In the genomic region with DNA sequence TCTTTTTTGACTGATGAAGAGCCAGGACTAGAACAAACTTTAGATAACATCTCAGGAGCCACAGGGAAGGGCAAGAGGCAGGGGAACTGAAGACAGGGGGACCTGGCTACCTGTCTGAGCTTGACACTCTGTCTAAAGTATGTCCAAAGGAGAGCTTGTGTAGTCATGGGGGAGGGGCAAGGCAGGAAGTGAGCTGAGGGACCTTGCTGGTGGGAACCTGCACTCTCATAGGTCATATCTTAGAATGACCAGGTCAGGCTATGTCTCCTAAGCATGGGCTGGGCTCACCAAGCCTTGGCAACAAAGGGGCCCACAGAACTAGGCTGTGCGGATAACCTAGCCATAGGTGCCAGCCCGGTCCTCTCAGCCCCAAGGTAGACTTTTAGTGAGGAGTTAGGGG, we compare ENCODE assay signal across 27 mouse cellular contexts. TPM values are rescaled to one million over a fixed set of nuclear protein-coding genes. Genes with fewer than 3 reads are reported as not detected.
A peak's percentile ranks its signal among the peaks of the same experiment; 100 is the strongest.
DNase-seq lines count a peak whose midpoint lies in the region; ATAC-seq and TF ChIP-seq lines count a peak whose summit lies in the region.
"Had no signal": no experiment of that assay in that cellular context is flagged by ENCODE, and none has a peak within 500 bp of the region (broad histone marks: within the 10 kb centered on the region; RNA-seq: fewer than 3 reads in every experiment).

No protein-coding gene starts in this region.

- H3K4me2 ChIP-seq in kidney, embryonic 14.5 days (replicated peaks; ENCODE audit: low read depth, low read length), result no peak overlapping the region
- peak overlapping the region; percentile 79 for H3K4me2 ChIP-seq in liver, embryonic 14.5 days (ENCODE audit: low read depth)
- H3K4me2 ChIP-seq: hindbrain, embryonic 13.5 days; limb, embryonic 13.5 days; lung, embryonic 14.5 days; midbrain, embryonic 12.5 days had no signal

- ATAC-seq in kidney, embryonic 14.5 days (ENCODE audit: low FRiP score, low TSS enrichment), result no peak; the same call in 1 of the 2 replicates
- no peak for ATAC-seq in liver, embryonic 14.5 days (ENCODE audit: insufficient read depth)
- ATAC-seq: forebrain, postnatal 0 days had no signal

- peak overlapping the region; percentile 46; the same call in 1 of the 2 replicates for H3K27ac ChIP-seq in gastrocnemius, adult 2 months
- no peak overlapping the region for H3K27ac ChIP-seq in kidney, embryonic 14.5 days (ENCODE audit: low read depth, low read length)
- peak overlapping the region; percentile 86 for H3K27ac ChIP-seq in liver, embryonic 14.5 days
- H3K27ac ChIP-seq: hindbrain, embryonic 13.5 days; limb, embryonic 13.5 days; midbrain, embryonic 12.5 days had no signal

- DNase-seq in gastrocnemius, adult 2 months, result no peak
- DNase-seq in gastrocnemius, postnatal 14 days, result no peak
- peak; percentile 42 for DNase-seq in kidney, adult 9 months
- DNase-seq in liver, embryonic 14.5 days (ENCODE audit: low read depth in 3 of 3, low spot score in 3 of 3), result no peak
- no peak for DNase-seq in layer of hippocampus, postnatal 10 days (ENCODE audit: low spot score in 2 of 2)
- DNase-seq in thymus, postnatal 0 days (ENCODE audit: low spot score), result no peak
- DNase-seq: adrenal gland, postnatal 36 days; cerebellum, adult 9-10 months; forebrain, postnatal 0 days; gastrocnemius, postnatal 36 days; lung, embryonic 14.5 days; right cerebral cortex, postnatal 14 days; spleen, adult 18-20 months; thymus, adult 18-20 months; thymus, postnatal 4 days had no signal

- no peak for TF ChIP-seq EP300 in liver, embryonic 14.5 days (IDR thresholded peaks at IDR 0.05; ENCODE audit: low read depth)

- H3K27me3 ChIP-seq in kidney, embryonic 14.5 days (ENCODE audit: control insufficient read depth, insufficient read depth, low read length), result peaks cover 1% of the 10 kb centered on the region; the same call in 1 of the 2 replicates
- no peaks in the 10 kb centered on the region for H3K27me3 ChIP-seq in liver, embryonic 14.5 days (ENCODE audit: control insufficient read depth, insufficient read depth, low read length)

- 0 out of 2 replicates have a peak, but pooled peaks cover 7% of the 10 kb centered on the region for H3K4me1 ChIP-seq in kidney, embryonic 14.5 days (ENCODE audit: control insufficient read depth, insufficient read depth, low read length)
- H3K4me1 ChIP-seq in liver, embryonic 14.5 days (replicated peaks; ENCODE audit: control insufficient read depth in 2 of 2, insufficient read depth in 2 of 2, low read length in 1 of 2), result peaks cover 86 to 94% of the 10 kb centered on the region in 2 experiments
- H3K4me1 ChIP-seq: limb, embryonic 13.5 days; midbrain, embryonic 12.5 days had no signal

- no peak for TF ChIP-seq CTCF in gastrocnemius, adult 2 months (IDR thresholded peaks at IDR 0.05)
- no peak for TF ChIP-seq CTCF in liver, embryonic 14.5 days (IDR thresholded peaks at IDR 0.05; ENCODE audit: low read depth)

- H3K4me3 ChIP-seq in gastrocnemius, adult 2 months, result no peak overlapping the region
- H3K4me3 ChIP-seq in kidney, embryonic 14.5 days (ENCODE audit: low read length), result no peak overlapping the region
- no peak overlapping the region for H3K4me3 ChIP-seq in liver, embryonic 14.5 days (ENCODE audit: insufficient read depth in 1 of 2, low read depth in 2 of 2, low read length in 2 of 2)
- H3K4me3 ChIP-seq: hindbrain, embryonic 13.5 days; limb, embryonic 13.5 days; midbrain, embryonic 12.5 days had no signal

- intact Hi-C loops in gastrocnemius, adult 2 months (cut with DNase I), result no loop called here
- intact Hi-C loops in gastrocnemius, postnatal 14 days (cut with DNase I; ENCODE audit: low total_unique reads), result no loop called here

- H3K9me3 ChIP-seq in kidney, embryonic 14.5 days (ENCODE audit: control insufficient read depth, low read length), result no peaks in the 10 kb centered on the region
- H3K9me3 ChIP-seq in liver, embryonic 14.5 days (ENCODE audit: control insufficient read depth, low read length), result no peaks in the 10 kb centered on the region
- H3K9me3 ChIP-seq: hindbrain, embryonic 13.5 days; limb, embryonic 13.5 days; midbrain, embryonic 12.5 days had no signal

- 100% methylated on average over 2 of the region's 2 CpGs for WGBS in kidney, embryonic 14.5 days
- WGBS in liver, embryonic 14.5 days (ENCODE audit: insufficient replicate concordance), result 57% methylated on average over 2 of the region's 2 CpGs

- no peaks in the 10 kb centered on the region for H3K36me3 ChIP-seq in kidney, embryonic 14.5 days (ENCODE audit: control insufficient read depth, insufficient read depth, low read length)
- H3K36me3 ChIP-seq in liver, embryonic 14.5 days (replicated peaks; ENCODE audit: control insufficient read depth, insufficient read depth, low read depth), result peaks cover 11% of the 10 kb centered on the region
- H3K36me3 ChIP-seq: hindbrain, embryonic 13.5 days; limb, embryonic 13.5 days; midbrain, embryonic 12.5 days had no signal

- no peak overlapping the region for H3K9ac ChIP-seq in kidney, embryonic 14.5 days (ENCODE audit: low read depth, low read length)
- peak overlapping the region; percentile 60 for H3K9ac ChIP-seq in liver, embryonic 14.5 days (replicated peaks)
- H3K9ac ChIP-seq: forebrain, postnatal 0 days; hindbrain, embryonic 13.5 days; limb, embryonic 13.5 days; lung, embryonic 14.5 days; midbrain, embryonic 12.5 days had no signal

RNA-seq across cellular contexts. Expression of gene Adra2b, which starts 9.1 kb away (rescaled TPM):
- under 1 TPM; 0.39 to 0.69 TPM for total RNA-seq in gastrocnemius, adult 2 months (2021)
- 1 to 10 TPM; 1.2 to 2.4 TPM for total RNA-seq in gastrocnemius, postnatal 14 days (2021)
- polyA plus RNA-seq in kidney, embryonic 14.5 days (2014; fragmentation: Nextera tagmentation; extraction: Ambion mirVana), result 0.69 and 1.8 TPM in 2 replicates
- polyA plus RNA-seq in liver, embryonic 14.5 days (2012; rRNA removed), result 12.4 and 13.2 TPM in 2 replicates
- polyA plus RNA-seq in liver, embryonic 14.5 days (2014; fragmentation: Nextera tagmentation; extraction: Ambion mirVana), result 20.0 and 24.4 TPM in 2 replicates
- total RNA-seq in layer of hippocampus, postnatal 10 days (2021), result under 1 TPM; 0.23 to 0.29 TPM
- polyA plus RNA-seq in thymus, postnatal 0 days (2015; fragmentation: Nextera tagmentation; extraction: Ambion mirVana), result 0.47 and 0.50 TPM in 2 replicates
- total RNA-seq: megakaryocyte, adult 5-6 weeks; monocyte, adult 5-6 weeks; neutrophil, adult 5-6 weeks had no signal
- polyA plus RNA-seq: lung, embryonic 14.5 days had no signal

RNA-seq across cellular contexts. Expression of gene Astl, which starts 33.6 kb away (rescaled TPM):
- total RNA-seq in gastrocnemius, adult 2 months (2021), result under 1 TPM in 1 of 2 experiments, not detected in 1; 0.25 TPM
- not detected for total RNA-seq in gastrocnemius, postnatal 14 days (2021)
- not detected in 2 replicates for polyA plus RNA-seq in kidney, embryonic 14.5 days (2014; fragmentation: Nextera tagmentation; extraction: Ambion mirVana)
- polyA plus RNA-seq in liver, embryonic 14.5 days (2012; rRNA removed), result not detected in 2 replicates
- not detected in 2 replicates for polyA plus RNA-seq in liver, embryonic 14.5 days (2014; fragmentation: Nextera tagmentation; extraction: Ambion mirVana)
- total RNA-seq in layer of hippocampus, postnatal 10 days (2021), result not detected
- 0.14 and 0.39 TPM in 2 replicates for polyA plus RNA-seq in thymus, postnatal 0 days (2015; fragmentation: Nextera tagmentation; extraction: Ambion mirVana)
- total RNA-seq: adrenal gland, postnatal 36 days; ES-E14; forebrain, postnatal 0 days; gastrocnemius, postnatal 36 days; heart, adult 8-10 months; heart, postnatal 25 days; layer of hippocampus, adult 8-10 months; left cerebral cortex, postnatal 14 days had no signal
- polyA plus RNA-seq: forebrain, postnatal 0 days; hindbrain, embryonic 13.5 days; lung, embryonic 14.5 days; midbrain, embryonic 12.5 days had no signal

RNA-seq across cellular contexts. Expression of gene Dusp2, which starts 36.1 kb away (rescaled TPM):
- total RNA-seq in gastrocnemius, adult 2 months (2021), result 1 to 10 TPM in 1 of 2 experiments, under 1 TPM in 1; 0.59 to 1.2 TPM
- total RNA-seq in gastrocnemius, postnatal 14 days (2021), result 1 to 10 TPM; 1.6 TPM
- polyA plus RNA-seq in kidney, embryonic 14.5 days (2014; fragmentation: Nextera tagmentation; extraction: Ambion mirVana), result 13.0 and 14.2 TPM in 2 replicates
- 1.1 and 1.8 TPM in 2 replicates for polyA plus RNA-seq in liver, embryonic 14.5 days (2012; rRNA removed)
- 1.5 and 1.7 TPM in 2 replicates for polyA plus RNA-seq in liver, embryonic 14.5 days (2014; fragmentation: Nextera tagmentation; extraction: Ambion mirVana)
- 1 to 10 TPM; 3.1 to 3.7 TPM for total RNA-seq in layer of hippocampus, postnatal 10 days (2021)
- polyA plus RNA-seq in thymus, postnatal 0 days (2015; fragmentation: Nextera tagmentation; extraction: Ambion mirVana), result 145 and 188 TPM in 2 replicates

RNA-seq across cellular contexts. Expression of gene Gpat2, which starts 52.9 kb away (rescaled TPM):
- total RNA-seq in gastrocnemius, adult 2 months (2021), result not detected
- total RNA-seq in gastrocnemius, postnatal 14 days (2021), result not detected
- 0.15 TPM in 1 of 2 replicates, not detected in the other for polyA plus RNA-seq in kidney, embryonic 14.5 days (2014; fragmentation: Nextera tagmentation; extraction: Ambion mirVana)
- 0.26 and 0.45 TPM in 2 replicates for polyA plus RNA-seq in liver, embryonic 14.5 days (2012; rRNA removed)
- polyA plus RNA-seq in liver, embryonic 14.5 days (2014; fragmentation: Nextera tagmentation; extraction: Ambion mirVana), result 0.32 and 0.33 TPM in 2 replicates
- not detected for total RNA-seq in layer of hippocampus, postnatal 10 days (2021)
- 1.1 and 1.3 TPM in 2 replicates for polyA plus RNA-seq in thymus, postnatal 0 days (2015; fragmentation: Nextera tagmentation; extraction: Ambion mirVana)
- total RNA-seq: forebrain, postnatal 0 days; gastrocnemius, postnatal 36 days; heart, adult 8-10 months; heart, postnatal 25 days; megakaryocyte, adult 5-6 weeks; monocyte, adult 5-6 weeks; neutrophil, adult 5-6 weeks had no signal
- polyA plus RNA-seq: midbrain, embryonic 12.5 days had no signal
